Mouse (Mus musculus): ENCODE measurements around the gene Wdr83os.

- TF ChIP-seq CTCF (IDR thresholded peaks at IDR 0.05; ENCODE audit: extremely low read depth, insufficient read length, insufficient replicate concordance, low read depth, low read length) (no peak), POLR2A (IDR thresholded peaks at IDR 0.05; ENCODE audit: low read depth, low read length) (no peak)
Observed at GRCm38 (mm10) chr8:85062603-85063002, 17.9 kb upstream of the Wdr83os start.

All from small intestine, adult 2 months (tissue).